ENCODE assay signal across 27 mouse cellular contexts in genomic region chr1:57460305-57460940, GRCm38 (mm10). TPM values are rescaled to one million over a fixed set of nuclear protein-coding genes. Genes with fewer than 3 reads are reported as not detected.
DNase-seq lines count a peak whose midpoint lies in the region; ATAC-seq and TF ChIP-seq lines count a peak whose summit lies in the region.
"Had no signal": no experiment of that assay in that cellular context is flagged by ENCODE, and none has a peak within 500 bp of the region (broad histone marks: within the 10 kb centered on the region; RNA-seq: fewer than 3 reads in every experiment).

No protein-coding gene starts in this region.

- H3K4me2 ChIP-seq in lung, embryonic 15.5 days = no peak overlapping the region
- H3K4me2 ChIP-seq in lung, postnatal 0 days (replicated peaks; ENCODE audit: low read depth, low read length) = no peak overlapping the region
- H3K4me2 ChIP-seq: embryonic facial prominence, embryonic 13.5 days; embryonic facial prominence, embryonic 15.5 days; forebrain, embryonic 12.5 days had no signal

- H3K9me3 ChIP-seq in lung, embryonic 15.5 days = no peaks in the 10 kb centered on the region
- no peaks in the 10 kb centered on the region for H3K9me3 ChIP-seq in lung, postnatal 0 days (ENCODE audit: low read length)
- H3K9me3 ChIP-seq: embryonic facial prominence, embryonic 13.5 days; embryonic facial prominence, embryonic 15.5 days; forebrain, embryonic 10.5 days; forebrain, embryonic 12.5 days; G1E had no signal

- ATAC-seq in frontal cortex, adult (ENCODE audit: low TSS enrichment) = peak; percentile 50
- peak; percentile 59; the same call in 1 of the 2 replicates for ATAC-seq in lung, embryonic 15.5 days (ENCODE audit: borderline replicate concordance, extremely low read depth, low FRiP score, low TSS enrichment)
- no peak for ATAC-seq in lung, postnatal 0 days
- ATAC-seq: CD4-positive, CD25-positive, alpha-beta regulatory T cell, adult 4 months; forebrain, embryonic 14.5 days had no signal

- no peak for DNase-seq in frontal cortex, adult 2 months (ENCODE audit: extremely low spot score in 1 of 2, low spot score in 1 of 2)
- no peak for DNase-seq in lung, postnatal 4 days
- peak; percentile 25 for DNase-seq in lung, postnatal 0 days (ENCODE audit: low spot score)
- DNase-seq in lung, postnatal 14 days = no peak
- DNase-seq in NIH3T3 (ENCODE audit: low read depth) = peak; percentile 38
- DNase-seq: adrenal gland, adult 2 months; adrenal gland, postnatal 10 days; adrenal gland, postnatal 25 days; B cell, adult 2 months; cerebellum, adult 11 months; cerebellum, adult 18-20 months; cerebellum, adult 8-10 months; cerebellum, adult 9-11 months; cerebellum, postnatal 14 days; cerebellum, postnatal 36 days; embryo, embryonic 11 days had no signal

- no peak overlapping the region for H3K9ac ChIP-seq in lung, embryonic 15.5 days
- no peak overlapping the region for H3K9ac ChIP-seq in lung, postnatal 0 days (replicated peaks; ENCODE audit: low read depth)
- H3K9ac ChIP-seq: embryonic facial prominence, embryonic 13.5 days; embryonic facial prominence, embryonic 15.5 days; forebrain, embryonic 12.5 days had no signal

- WGBS in lung, embryonic 15.5 days = 47% methylated on average over 6 of the region's 6 CpGs
- 58% methylated on average over 5 of the region's 6 CpGs for WGBS in lung, postnatal 0 days

- no peaks in the 10 kb centered on the region for H3K36me3 ChIP-seq in lung, embryonic 15.5 days
- H3K36me3 ChIP-seq in lung, postnatal 0 days (ENCODE audit: insufficient read depth, low read length) = no peaks in the 10 kb centered on the region
- H3K36me3 ChIP-seq: embryonic facial prominence, embryonic 13.5 days; embryonic facial prominence, embryonic 15.5 days; forebrain, embryonic 10.5 days; forebrain, embryonic 12.5 days; G1E had no signal

- H3K27me3 ChIP-seq in lung, embryonic 15.5 days = no peaks in the 10 kb centered on the region
- H3K27me3 ChIP-seq in lung, postnatal 0 days (replicated peaks; ENCODE audit: insufficient read depth, low read length) = no peaks in the 10 kb centered on the region
- H3K27me3 ChIP-seq: CH12.LX; embryonic facial prominence, embryonic 13.5 days; embryonic facial prominence, embryonic 15.5 days; forebrain, embryonic 12.5 days had no signal

- no peak overlapping the region for H3K27ac ChIP-seq in lung, embryonic 15.5 days
- no peak overlapping the region for H3K27ac ChIP-seq in lung, postnatal 0 days (ENCODE audit: low read length)
- H3K27ac ChIP-seq: embryonic facial prominence, embryonic 13.5 days; embryonic facial prominence, embryonic 15.5 days; forebrain, embryonic 10.5 days; forebrain, embryonic 12.5 days had no signal

- H3K4me1 ChIP-seq in lung, embryonic 15.5 days = no peaks in the 10 kb centered on the region
- H3K4me1 ChIP-seq in lung, postnatal 0 days (ENCODE audit: insufficient read depth, low read depth, low read length) = no peaks in the 10 kb centered on the region
- H3K4me1 ChIP-seq: embryonic facial prominence, embryonic 13.5 days; embryonic facial prominence, embryonic 15.5 days; forebrain, embryonic 10.5 days; forebrain, embryonic 12.5 days had no signal

- no peak for TF ChIP-seq EP300 in lung, postnatal 0 days (IDR thresholded peaks at IDR 0.05)

- no peak overlapping the region for H3K4me3 ChIP-seq in lung, embryonic 15.5 days
- H3K4me3 ChIP-seq in lung, postnatal 0 days (ENCODE audit: low read depth, low read length) = no peak overlapping the region
- H3K4me3 ChIP-seq: embryonic facial prominence, embryonic 13.5 days; embryonic facial prominence, embryonic 15.5 days; erythroblast, embryonic 14.5 days; forebrain, embryonic 10.5 days; forebrain, embryonic 12.5 days had no signal

- TF ChIP-seq CTCF in lung, postnatal 0 days (IDR thresholded peaks at IDR 0.05) = no peak

RNA-seq across cellular contexts. Expression of gene Tyw5, which starts 53.5 kb away (rescaled TPM):
- 27.1 and 27.4 TPM in 2 replicates for polyA plus RNA-seq in frontal cortex, adult 2 months (2012; rRNA removed)
- polyA plus RNA-seq in lung, embryonic 15.5 days (2015; fragmentation: Nextera tagmentation; extraction: Ambion mirVana) = 32.4 and 36.3 TPM in 2 replicates
- polyA plus RNA-seq in lung, postnatal 0 days (2015; fragmentation: Nextera tagmentation; extraction: Ambion mirVana) = 20.5 and 26.9 TPM in 2 replicates

RNA-seq across cellular contexts. Expression of gene Maip1, which starts 54.3 kb away (rescaled TPM):
- polyA plus RNA-seq in frontal cortex, adult 2 months (2012; rRNA removed) = 11.0 and 11.1 TPM in 2 replicates
- polyA plus RNA-seq in lung, embryonic 15.5 days (2015; fragmentation: Nextera tagmentation; extraction: Ambion mirVana) = 17.2 and 17.8 TPM in 2 replicates
- 10.9 and 11.9 TPM in 2 replicates for polyA plus RNA-seq in lung, postnatal 0 days (2015; fragmentation: Nextera tagmentation; extraction: Ambion mirVana)

Comparison
In these comparisons a context has a peak if more than half of its experiments do, and no peak if none do; other contexts are left out.
1. DNase-seq: peak in lung, postnatal 0 days (single experiment) and NIH3T3 (single experiment); none in frontal cortex, adult 2 months (0 of 2), lung, postnatal 4 days (0 of 2) and lung, postnatal 14 days (single experiment).